Mouse (Mus musculus): ENCODE results near the gene Tcf7l1. TPM values are rescaled to one million over a fixed set of nuclear protein-coding genes. Genes with fewer than 3 reads are reported as not detected.
A peak's percentile ranks its signal among the peaks of the same experiment; 100 is the strongest.

The Tcf7l1 gene
- total and polyA plus RNA-seq, 2 experiments from 2014 or later: 1.3 to 9.2 TPM

DNA sequence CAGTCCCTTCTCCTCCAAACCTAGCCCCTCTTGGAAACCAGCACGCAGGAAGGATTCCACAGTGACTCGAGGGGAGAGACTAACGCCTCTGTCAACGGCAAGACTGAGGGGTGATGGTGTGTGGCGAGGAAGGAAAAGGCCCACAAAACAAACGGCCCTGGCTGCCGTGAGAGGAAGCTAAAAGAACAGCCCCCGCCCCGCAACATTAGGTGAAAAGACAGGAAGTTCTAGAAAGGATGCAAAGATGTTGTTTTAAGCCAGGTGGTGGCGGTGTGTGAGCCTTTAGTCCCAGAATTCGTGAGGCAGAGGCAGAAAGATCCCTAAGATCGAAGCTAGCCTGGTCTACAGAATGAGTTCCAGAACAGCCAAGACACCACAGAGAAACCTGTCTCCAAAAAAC lies 43.3 kb downstream of the Tcf7l1 start:
- peaks cover 41% of the 10 kb centered on the region for H3K4me1 ChIP-seq (ENCODE audit: control insufficient read depth, insufficient read depth)
- H3K27me3 ChIP-seq (ENCODE audit: control insufficient read depth, insufficient read depth, low read length): no peaks in the 10 kb centered on the region
- H3K36me3 ChIP-seq (replicated peaks; ENCODE audit: control insufficient read depth, insufficient read depth, low read length): no peaks in the 10 kb centered on the region
- H3K27ac ChIP-seq (ENCODE audit: low read depth): no peak overlapping the region
- TF ChIP-seq EP300 (IDR thresholded peaks at IDR 0.05; ENCODE audit: low read depth) (no peak), CTCF (IDR thresholded peaks at IDR 0.05; ENCODE audit: low read depth) (peak; percentile 8; the same call in 1 of the 2 replicates)
- H3K4me3 ChIP-seq (ENCODE audit: low read depth, low read length): no peak overlapping the region
- ATAC-seq (ENCODE audit: insufficient read depth, low read depth): no peak
- H3K9ac ChIP-seq (replicated peaks; ENCODE audit: low read depth, low read length): no peak overlapping the region
- no peak for DNase-seq (ENCODE audit: low spot score)
- H3K9me3 ChIP-seq (replicated peaks; ENCODE audit: control insufficient read depth, low read length): no peaks in the 10 kb centered on the region
- H3K4me2 ChIP-seq (ENCODE audit: low read depth, low read length): no peak overlapping the region
- WGBS: 59% methylated on average over 12 of the region's 12 CpGs

DNA sequence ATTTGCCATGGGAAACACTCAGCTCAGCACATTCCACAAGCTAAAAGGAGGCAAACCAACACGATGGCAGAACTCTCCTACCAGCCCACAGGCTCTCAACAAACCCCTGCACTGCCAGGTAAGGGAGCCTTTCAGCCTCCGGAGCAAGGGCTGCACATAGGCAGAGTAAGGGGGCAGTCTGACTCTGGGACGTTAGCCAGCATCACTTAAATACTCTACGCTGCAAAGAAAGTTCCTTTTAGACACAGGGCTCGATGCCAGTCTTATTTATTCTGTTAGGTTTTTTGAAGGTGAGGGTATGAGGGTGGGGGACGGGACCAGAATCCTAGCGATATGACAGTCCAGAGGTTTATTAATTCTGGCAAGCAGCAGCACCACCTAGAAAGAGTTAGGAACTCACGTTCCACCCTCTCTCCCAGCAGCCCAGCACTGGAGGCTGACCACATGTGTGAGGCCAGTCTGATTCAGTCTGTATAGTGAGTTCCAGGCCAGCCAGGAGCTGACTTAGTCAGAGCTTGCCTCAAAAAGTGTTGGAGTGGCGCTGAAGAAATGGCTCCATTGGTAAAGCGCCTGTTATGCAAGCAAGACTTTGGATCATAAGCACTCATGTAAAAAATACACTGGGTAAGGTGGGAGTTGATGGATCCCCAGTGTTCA lies 44.8 kb downstream of the Tcf7l1 start:
- Histone ChIP-seq H3K36me3 (replicated peaks; ENCODE audit: control insufficient read depth, insufficient read depth, low read length) (no peaks in the 10 kb centered on the region), H3K4me1 (ENCODE audit: control insufficient read depth, insufficient read depth) (peaks cover 47% of the 10 kb centered on the region), H3K4me3 (ENCODE audit: low read depth, low read length) (no peak overlapping the region), H3K9me3 (replicated peaks; ENCODE audit: control insufficient read depth, low read length) (no peaks in the 10 kb centered on the region), H3K27me3 (ENCODE audit: control insufficient read depth, insufficient read depth, low read length) (no peaks in the 10 kb centered on the region), H3K9ac (replicated peaks; ENCODE audit: low read depth, low read length) (no peak overlapping the region), H3K27ac (ENCODE audit: low read depth) (no peak overlapping the region), H3K4me2 (ENCODE audit: low read depth, low read length) (0 out of 2 replicates have a peak overlapping the region, but pooled peaks have one; percentile 0)
- ATAC-seq (ENCODE audit: insufficient read depth, low read depth): no peak
- no peak for DNase-seq (ENCODE audit: low spot score)
- 35% methylated on average over 10 of the region's 10 CpGs for WGBS
- TF ChIP-seq EP300 (IDR thresholded peaks at IDR 0.05; ENCODE audit: low read depth) (no peak), CTCF (IDR thresholded peaks at IDR 0.05; ENCODE audit: low read depth) (no peak)

DNA sequence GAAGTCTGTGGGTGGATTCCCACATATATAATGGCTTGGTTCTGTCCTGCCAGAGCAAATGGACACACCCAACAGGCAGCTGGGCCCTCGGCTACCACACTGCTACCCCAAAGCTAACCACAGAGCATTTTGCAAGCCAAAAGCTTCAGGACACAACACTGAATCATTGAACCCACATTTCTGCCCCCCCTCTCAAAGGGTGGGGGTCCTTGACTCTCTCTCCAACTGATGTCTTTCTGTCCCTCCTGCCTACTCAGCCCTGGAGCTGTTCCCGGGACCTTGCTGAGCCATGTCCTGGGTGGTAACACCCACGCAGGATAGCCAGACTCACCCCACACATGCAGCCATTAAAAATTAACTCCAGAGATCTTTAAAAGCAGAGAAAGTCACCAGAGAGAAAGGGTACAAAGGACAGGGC lies 45.4 kb downstream of the Tcf7l1 start:
- WGBS: 55% methylated on average over 3 of the region's 3 CpGs
- peaks cover 41% of the 10 kb centered on the region for H3K4me1 ChIP-seq (ENCODE audit: control insufficient read depth, insufficient read depth)
- no peak overlapping the region for H3K4me3 ChIP-seq (ENCODE audit: low read depth, low read length)
- no peaks in the 10 kb centered on the region for H3K9me3 ChIP-seq (replicated peaks; ENCODE audit: control insufficient read depth, low read length)
- no peak for TF ChIP-seq CTCF (IDR thresholded peaks at IDR 0.05; ENCODE audit: low read depth)
- TF ChIP-seq EP300 (IDR thresholded peaks at IDR 0.05; ENCODE audit: low read depth): no peak
- H3K27ac ChIP-seq (ENCODE audit: low read depth): no peak overlapping the region
- ATAC-seq (ENCODE audit: insufficient read depth, low read depth) (no peak), DNase-seq (ENCODE audit: low spot score) (no peak)
- H3K9ac ChIP-seq (replicated peaks; ENCODE audit: low read depth, low read length): no peak overlapping the region
- no peaks in the 10 kb centered on the region for H3K36me3 ChIP-seq (replicated peaks; ENCODE audit: control insufficient read depth, insufficient read depth, low read length)
- H3K27me3 ChIP-seq (ENCODE audit: control insufficient read depth, insufficient read depth, low read length): no peaks in the 10 kb centered on the region
- no peak overlapping the region for H3K4me2 ChIP-seq (ENCODE audit: low read depth, low read length)

DNA sequence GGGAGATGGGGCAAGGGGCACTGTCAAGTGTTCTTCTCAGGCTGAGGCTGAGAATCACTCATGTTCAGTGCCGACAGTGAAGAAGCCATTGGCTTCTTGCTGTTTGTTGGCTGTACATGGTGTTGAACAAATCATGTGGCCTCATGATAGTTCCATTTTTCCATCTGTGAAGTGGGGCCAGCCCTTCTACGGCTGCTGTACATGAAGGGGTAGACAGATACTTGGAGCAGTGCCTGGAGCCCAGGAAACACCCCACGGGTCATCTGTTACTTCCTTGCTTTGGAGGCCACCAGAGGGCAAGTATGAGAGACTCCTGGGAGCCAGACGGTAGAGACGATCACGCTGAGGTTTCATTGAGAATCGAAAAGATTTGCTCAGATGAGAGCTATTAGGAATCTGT lies 46.7 kb downstream of the Tcf7l1 start:
- WGBS: 47% methylated on average over 7 of the region's 7 CpGs
- ATAC-seq (ENCODE audit: insufficient read depth, low read depth): no peak
- H3K9ac ChIP-seq (replicated peaks; ENCODE audit: low read depth, low read length): no peak overlapping the region

GRCm38 (mm10) chr6:72740596-72741421 lies 48.2 kb downstream of the Tcf7l1 start:
- Histone ChIP-seq H3K9ac (replicated peaks; ENCODE audit: low read depth, low read length) (no peak overlapping the region), H3K4me3 (ENCODE audit: low read depth, low read length) (peak overlapping the region; percentile 8; the same call in 1 of the 2 replicates), H3K27ac (ENCODE audit: low read depth) (peak overlapping the region; percentile 66), H3K9me3 (replicated peaks; ENCODE audit: control insufficient read depth, low read length) (no peaks in the 10 kb centered on the region), H3K36me3 (replicated peaks; ENCODE audit: control insufficient read depth, insufficient read depth, low read length) (no peaks in the 10 kb centered on the region), H3K4me2 (ENCODE audit: low read depth, low read length) (peak overlapping the region; percentile 42), H3K27me3 (ENCODE audit: control insufficient read depth, insufficient read depth, low read length) (no peaks in the 10 kb centered on the region), H3K4me1 (ENCODE audit: control insufficient read depth, insufficient read depth) (peaks cover 33% of the 10 kb centered on the region)
- ATAC-seq (ENCODE audit: insufficient read depth, low read depth) (peak; percentile 58), DNase-seq (ENCODE audit: low spot score) (peak; percentile 62)
- 7% methylated on average over 20 of the region's 20 CpGs for WGBS
- no peak for TF ChIP-seq EP300 (IDR thresholded peaks at IDR 0.05; ENCODE audit: low read depth)
- TF ChIP-seq CTCF (IDR thresholded peaks at IDR 0.05; ENCODE audit: low read depth): peak; percentile 23; the same call in 1 of the 2 replicates

More for the DNA sequence above, 46.7 kb downstream of the Tcf7l1 start:
- Histone ChIP-seq H3K27me3 (ENCODE audit: control insufficient read depth, insufficient read depth, low read length) (no peaks in the 10 kb centered on the region), H3K36me3 (replicated peaks; ENCODE audit: control insufficient read depth, insufficient read depth, low read length) (no peaks in the 10 kb centered on the region), H3K9me3 (replicated peaks; ENCODE audit: control insufficient read depth, low read length) (no peaks in the 10 kb centered on the region), H3K27ac (ENCODE audit: low read depth) (no peak overlapping the region), H3K4me2 (ENCODE audit: low read depth, low read length) (no peak overlapping the region), H3K4me3 (ENCODE audit: low read depth, low read length) (no peak overlapping the region), H3K4me1 (ENCODE audit: control insufficient read depth, insufficient read depth) (peaks cover 33% of the 10 kb centered on the region)
- DNase-seq (ENCODE audit: low spot score): no peak
- TF ChIP-seq CTCF (IDR thresholded peaks at IDR 0.05; ENCODE audit: low read depth) (no peak), EP300 (IDR thresholded peaks at IDR 0.05; ENCODE audit: low read depth) (no peak)
